Mouse (Mus musculus) forebrain, embryonic 16.5 days (tissue): ENCODE measurements around the gene Lyg2. TPM values are rescaled to one million over a fixed set of nuclear protein-coding genes. Genes with fewer than 3 reads are reported as not detected.

Source experiments
- ATAC-seq: fragments of 200-750 bp; cut with Nextera tagmentation; 2 replicates; pipeline ENCODE4 v1.8.0; 2017; ENCODE audit warnings: mild to moderate bottlenecking, moderate library complexity
- H3K27ac ChIP-seq: fragments of 300-500 bp; sonication (generic); 2 replicates; pipeline ENCODE4 v1.5.1; 2014; ENCODE audit warnings: low read length, control low read depth
- H3K27me3 ChIP-seq: fragments of 300-500 bp; sonication (generic); replicated peaks from 2 replicates; pipeline ENCODE4 v1.6.1; 2014; ENCODE audit warnings: low read length; ENCODE audit not compliant: control insufficient read depth, insufficient read depth
- H3K36me3 ChIP-seq: fragments of 300-500 bp; sonication (generic); 2 replicates; pipeline ENCODE4 v1.6.1; 2014; ENCODE audit not compliant: control insufficient read depth, insufficient read depth
- H3K4me1 ChIP-seq: fragments of 300-500 bp; sonication (generic); replicated peaks from 2 replicates; pipeline ENCODE4 v1.6.1; 2014; ENCODE audit warnings: low read length; ENCODE audit not compliant: control insufficient read depth, insufficient read depth
- H3K4me2 ChIP-seq: fragments of 300-500 bp; sonication (generic); 2 replicates; pipeline ENCODE4 v1.6.1; 2014; ENCODE audit warnings: mild to moderate bottlenecking, low read length, control low read depth
- H3K4me3 ChIP-seq: fragments of 300-500 bp; sonication (generic); replicated peaks from 2 replicates; pipeline ENCODE4 v1.5.1; 2014; ENCODE audit warnings: mild to moderate bottlenecking, low read length, control low read depth
- H3K9ac ChIP-seq: fragments of 300-500 bp; sonication (generic); replicated peaks from 2 replicates; pipeline ENCODE4 v1.6.1; 2014; ENCODE audit warnings: low read depth, low read length, control low read depth
- H3K9me3 ChIP-seq: fragments of 300-500 bp; sonication (generic); 2 replicates; pipeline ENCODE4 v1.6.1; 2016; ENCODE audit warnings: low read length; ENCODE audit not compliant: control insufficient read depth
- WGBS: fragments of 180-500 bp; shearing (Covaris S2); extraction: QIAGEN DNeasy Blood & Tissue Kit; methylation state at CpG from one replicate; pipeline ENCODE4 v1.1.7; 2014; 5-methylcytosine and 5-hydroxymethylcytosine counted together
- polyA plus RNA-seq: library from polyadenylated mRNA; unstranded; fragments of >200 nt; fragmentation: Nextera tagmentation; extraction: Ambion mirVana; gene quantifications from 2 replicates; pipeline ENCODE4 v1.2.1, GENCODE M21; 2015

The Lyg2 gene
- polyA plus RNA-seq, 1 experiment from 2014 or later = not detected

DNA sequence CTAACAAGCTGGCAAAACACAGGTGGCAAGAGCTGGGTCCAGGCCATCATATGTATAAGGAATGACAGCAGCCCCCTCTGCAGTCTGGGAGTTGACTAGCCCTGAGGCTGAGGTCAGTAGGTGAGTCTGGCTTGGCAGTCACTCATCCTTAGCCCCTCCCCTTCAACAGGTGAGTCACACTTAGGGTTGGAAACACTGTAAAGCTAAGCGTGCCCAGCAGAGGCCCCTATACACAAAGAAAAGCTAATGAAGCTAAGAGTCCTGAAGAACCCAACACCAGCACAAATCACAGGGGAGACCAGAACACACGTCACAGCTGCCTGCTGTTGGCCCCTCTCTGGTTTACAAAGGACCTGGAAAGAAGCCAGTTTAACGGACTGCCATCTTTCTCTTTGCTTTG, 15.5 kb upstream of the Lyg2 start:
- Histone ChIP-seq H3K36me3 (no peaks in the 10 kb centered on the region), H3K9me3 (no peaks in the 10 kb centered on the region), H3K27me3 (no peaks in the 10 kb centered on the region), H3K4me3 (no peak overlapping the region), H3K27ac (no peak overlapping the region), H3K4me2 (no peak overlapping the region), H3K4me1 (no peaks in the 10 kb centered on the region), H3K9ac (no peak overlapping the region)
- 7% methylated on average over 3 of the region's 3 CpGs for WGBS
- no peak for ATAC-seq

DNA sequence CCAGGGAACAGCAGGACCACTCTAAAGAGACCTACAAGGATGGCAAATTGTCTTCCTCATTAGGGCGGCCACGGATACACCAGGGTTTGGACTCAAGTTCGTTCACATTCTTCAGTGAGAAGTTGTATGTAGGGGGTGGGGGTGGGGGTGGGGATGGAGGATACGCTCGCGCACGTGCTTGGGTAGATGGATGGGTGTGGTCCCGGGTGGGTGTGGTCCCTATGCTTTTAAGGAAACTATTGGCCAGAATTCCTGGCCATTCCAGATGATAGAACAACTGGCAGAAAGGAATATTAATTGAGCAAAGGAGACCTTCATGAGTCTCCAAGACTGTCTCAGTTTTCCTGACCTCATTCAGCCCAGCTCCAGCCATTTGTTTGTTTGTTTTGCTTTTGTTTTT, 9.7 kb upstream of the Lyg2 start:
- no peaks in the 10 kb centered on the region for H3K36me3 ChIP-seq
- no peak for ATAC-seq
- no peaks in the 10 kb centered on the region for H3K27me3 ChIP-seq
- no peak overlapping the region for H3K4me2 ChIP-seq
- no peaks in the 10 kb centered on the region for H3K4me1 ChIP-seq
- no peak overlapping the region for H3K4me3 ChIP-seq
- no peaks in the 10 kb centered on the region for H3K9me3 ChIP-seq
- WGBS = 79% methylated on average over 8 of the region's 8 CpGs
- H3K9ac ChIP-seq = no peak overlapping the region
- H3K27ac ChIP-seq = no peak overlapping the region

GRCm38 (mm10) chr1:37922536-37922935, 6.2 kb upstream of the Lyg2 start:
- no peak for ATAC-seq
- no peak overlapping the region for H3K27ac ChIP-seq
- H3K9ac ChIP-seq = no peak overlapping the region
- no peaks in the 10 kb centered on the region for H3K9me3 ChIP-seq
- 57% methylated on average over 8 of the region's 8 CpGs for WGBS
- no peak overlapping the region for H3K4me2 ChIP-seq
- H3K4me1 ChIP-seq = no peaks in the 10 kb centered on the region
- H3K27me3 ChIP-seq = no peaks in the 10 kb centered on the region
- H3K4me3 ChIP-seq = no peak overlapping the region
- H3K36me3 ChIP-seq = no peaks in the 10 kb centered on the region

DNA sequence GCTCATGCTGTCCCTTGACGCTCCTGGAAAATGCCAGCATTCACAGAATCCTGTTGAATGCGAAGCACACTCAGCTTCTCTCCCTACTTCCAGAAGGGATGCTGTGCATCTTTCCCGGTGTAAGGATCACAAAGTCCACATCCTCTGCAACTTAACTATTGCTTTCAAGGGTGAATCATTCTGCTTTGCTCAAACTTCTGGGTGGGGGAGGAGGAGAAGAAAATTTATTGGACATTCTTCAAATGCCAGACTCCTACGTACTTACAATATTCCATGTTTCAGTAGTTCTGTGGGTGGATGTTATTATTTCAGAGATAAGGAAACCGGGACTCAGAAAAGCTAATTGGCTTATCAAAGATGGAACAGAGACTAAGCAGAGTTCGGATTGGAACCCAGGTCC, 1.8 kb upstream of the Lyg2 start:
- WGBS = 80% methylated on average over 6 of the region's 6 CpGs
- ATAC-seq = no peak
- no peak overlapping the region for H3K9ac ChIP-seq
- no peaks in the 10 kb centered on the region for H3K9me3 ChIP-seq
- no peak overlapping the region for H3K27ac ChIP-seq
- H3K4me2 ChIP-seq = no peak overlapping the region
- no peaks in the 10 kb centered on the region for H3K27me3 ChIP-seq
- no peaks in the 10 kb centered on the region for H3K4me1 ChIP-seq
- H3K36me3 ChIP-seq = no peaks in the 10 kb centered on the region
- no peak overlapping the region for H3K4me3 ChIP-seq

GRCm38 (mm10) chr1:37917666-37918065, 1.4 kb upstream of the Lyg2 start:
- no peak overlapping the region for H3K4me2 ChIP-seq
- H3K27me3 ChIP-seq = no peaks in the 10 kb centered on the region
- no peaks in the 10 kb centered on the region for H3K36me3 ChIP-seq
- no peak overlapping the region for H3K9ac ChIP-seq
- no peak overlapping the region for H3K27ac ChIP-seq
- no peak overlapping the region for H3K4me3 ChIP-seq
- WGBS = 63% methylated on average over 13 of the region's 13 CpGs
- no peaks in the 10 kb centered on the region for H3K9me3 ChIP-seq
- H3K4me1 ChIP-seq = no peaks in the 10 kb centered on the region
- ATAC-seq = no peak

DNA sequence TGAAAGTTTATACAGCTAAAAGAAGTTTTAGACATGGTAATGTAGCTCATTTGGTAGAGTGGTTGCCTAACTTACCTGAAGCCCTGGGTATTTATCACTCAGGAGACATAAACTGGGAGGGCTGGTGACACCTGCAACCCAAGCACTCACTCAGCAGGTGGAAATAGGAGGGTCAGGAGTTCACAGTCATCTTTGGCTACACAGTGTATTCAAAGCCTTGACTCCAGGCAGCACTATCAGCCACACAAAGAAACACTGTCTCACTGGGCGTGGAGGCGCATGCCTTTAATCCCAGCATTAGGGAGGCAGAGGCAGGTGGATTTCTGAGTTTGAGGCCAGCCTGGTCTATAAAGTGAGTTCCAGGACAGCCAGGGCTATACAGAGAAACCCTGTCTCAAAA, 3.5 kb downstream of the Lyg2 start:
- H3K9me3 ChIP-seq = no peaks in the 10 kb centered on the region
- H3K27me3 ChIP-seq = no peaks in the 10 kb centered on the region
- H3K4me2 ChIP-seq = no peak overlapping the region
- no peak overlapping the region for H3K27ac ChIP-seq
- H3K4me1 ChIP-seq = no peaks in the 10 kb centered on the region
- ATAC-seq = no peak
- WGBS = 78% methylated on average over 2 of the region's 2 CpGs
- no peaks in the 10 kb centered on the region for H3K36me3 ChIP-seq
- H3K4me3 ChIP-seq = no peak overlapping the region
- H3K9ac ChIP-seq = no peak overlapping the region

DNA sequence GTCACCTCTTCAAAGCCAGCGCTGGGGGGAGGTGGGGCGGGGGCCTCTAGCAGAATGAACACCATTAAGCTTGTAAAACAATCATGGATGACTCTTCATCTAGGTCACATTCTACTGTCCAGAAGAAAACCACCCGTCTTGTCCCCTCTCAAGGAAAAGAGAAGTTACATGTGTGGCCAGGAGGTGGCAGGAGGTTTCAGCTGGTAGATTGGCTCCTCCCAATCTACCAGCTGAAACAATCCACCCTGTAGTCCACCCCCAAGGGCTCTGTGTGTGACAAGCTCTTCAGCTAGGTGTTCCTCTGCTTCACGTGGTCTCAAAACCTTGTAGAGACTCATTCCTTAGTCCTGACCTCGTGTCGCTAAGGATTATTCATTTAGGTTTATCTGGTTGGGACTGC, 13.1 kb downstream of the Lyg2 start:
- H3K36me3 ChIP-seq = peaks cover 10% of the 10 kb centered on the region
- no peaks in the 10 kb centered on the region for H3K9me3 ChIP-seq
- H3K27ac ChIP-seq = no peak overlapping the region
- no peaks in the 10 kb centered on the region for H3K27me3 ChIP-seq
- H3K9ac ChIP-seq = no peak overlapping the region
- H3K4me1 ChIP-seq = no peaks in the 10 kb centered on the region
- 39% methylated on average over 6 of the region's 6 CpGs for WGBS
- H3K4me2 ChIP-seq = no peak overlapping the region
- ATAC-seq = no peak
- no peak overlapping the region for H3K4me3 ChIP-seq

- Histone ChIP-seq H3K9ac (no peak overlapping the region), H3K27me3 (no peaks in the 10 kb centered on the region), H3K4me1 (no peaks in the 10 kb centered on the region), H3K4me3 (no peak overlapping the region), H3K27ac (no peak overlapping the region), H3K4me2 (no peak overlapping the region), H3K36me3 (peaks cover 12% of the 10 kb centered on the region), H3K9me3 (no peaks in the 10 kb centered on the region)
- 55% methylated on average over 6 of the region's 6 CpGs for WGBS
- no peak for ATAC-seq
Observed at GRCm38 (mm10) chr1:37900288-37900687, 16.0 kb downstream of the Lyg2 start.

DNA sequence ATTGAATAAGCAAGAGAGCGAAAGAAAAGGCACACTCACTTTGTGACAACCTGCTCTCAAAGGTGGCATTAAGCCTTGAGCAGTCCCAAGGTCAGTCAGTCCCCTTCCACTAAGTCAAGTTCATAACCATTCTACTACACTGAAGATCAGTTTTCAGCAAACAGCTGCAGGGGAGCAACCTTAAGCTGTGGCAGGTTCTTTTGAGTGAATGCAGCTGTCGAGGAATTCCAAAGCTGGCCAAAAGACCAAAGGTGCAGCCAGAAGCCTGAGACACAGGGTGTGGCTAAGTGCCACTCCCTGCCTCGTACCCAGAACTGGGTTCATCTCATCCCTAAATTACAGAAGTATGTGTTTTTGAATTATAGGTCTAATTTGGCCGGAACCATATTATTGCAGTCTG, 16.5 kb downstream of the Lyg2 start:
- no peak overlapping the region for H3K27ac ChIP-seq
- no peaks in the 10 kb centered on the region for H3K9me3 ChIP-seq
- no peaks in the 10 kb centered on the region for H3K27me3 ChIP-seq
- no peak overlapping the region for H3K9ac ChIP-seq
- H3K4me3 ChIP-seq = no peak overlapping the region
- H3K36me3 ChIP-seq = peaks cover 15% of the 10 kb centered on the region
- no peak for ATAC-seq
- no peak overlapping the region for H3K4me2 ChIP-seq
- no peaks in the 10 kb centered on the region for H3K4me1 ChIP-seq
- 83% methylated on average over 4 of the region's 4 CpGs for WGBS

DNA sequence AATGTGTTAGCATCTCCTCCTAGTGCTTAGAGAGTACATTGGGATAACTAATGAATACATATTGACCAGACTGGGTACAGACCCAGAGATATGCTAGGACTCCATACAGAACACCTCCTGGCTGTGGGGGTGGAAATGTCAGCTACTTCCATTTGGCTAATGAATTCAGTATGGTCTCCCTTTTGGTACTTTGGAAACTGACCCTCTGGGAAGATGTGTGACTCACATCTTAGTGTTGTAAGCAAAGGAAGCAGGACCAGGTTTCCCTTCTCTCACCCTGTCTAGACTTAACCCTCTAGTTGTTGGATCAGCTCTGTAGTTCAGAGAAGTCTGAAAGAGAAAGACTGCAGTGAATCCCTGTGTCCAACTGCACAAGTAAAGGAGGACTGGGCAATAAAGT, 21.7 kb downstream of the Lyg2 start:
- H3K9ac ChIP-seq = no peak overlapping the region
- H3K4me2 ChIP-seq = no peak overlapping the region
- no peak for ATAC-seq
- peaks cover 15% of the 10 kb centered on the region for H3K4me1 ChIP-seq
- no peak overlapping the region for H3K4me3 ChIP-seq
- no peaks in the 10 kb centered on the region for H3K9me3 ChIP-seq
- H3K36me3 ChIP-seq = peaks cover 15% of the 10 kb centered on the region
- H3K27me3 ChIP-seq = no peaks in the 10 kb centered on the region
- no peak overlapping the region for H3K27ac ChIP-seq
